Mouse (Mus musculus): ENCODE measurements around the gene Ciao2b. TPM values are rescaled to one million over a fixed set of nuclear protein-coding genes. Genes with fewer than 3 reads are reported as not detected.

The Ciao2b gene
- polyA plus RNA-seq, 1 experiment = 53.9 TPM

DNA sequence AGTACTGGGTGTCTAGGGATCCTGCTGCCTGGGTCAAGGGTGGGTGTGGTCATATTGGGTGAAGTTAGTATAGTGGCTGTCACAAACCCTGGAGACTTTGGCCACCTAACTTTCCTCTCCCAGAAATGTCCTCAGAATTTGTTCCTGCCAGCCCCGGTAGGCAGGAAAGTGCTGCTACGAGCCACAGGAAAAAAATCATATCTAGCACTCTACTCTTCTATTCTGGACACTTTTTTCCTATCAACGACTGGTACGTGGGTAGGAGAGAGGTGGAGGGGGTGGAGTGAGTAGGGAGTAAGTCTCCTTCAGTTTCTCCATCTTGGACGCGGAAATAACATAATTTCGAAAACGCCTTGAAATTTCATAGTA lies 11.7 kb downstream of the Ciao2b start:
- TF ChIP-seq POLR2A (IDR thresholded peaks at IDR 0.05; ENCODE audit: borderline replicate concordance, insufficient read depth, low read length) (no peak), CTCF (IDR thresholded peaks at IDR 0.05; ENCODE audit: borderline replicate concordance, insufficient read depth, low read depth, low read length) (no peak)
- DNase-seq = peak in 1 of 2 experiments; percentile 2
- Histone ChIP-seq H3K27ac (ENCODE audit: insufficient read depth, low read length) (no peak overlapping the region), H3K27me3 (ENCODE audit: control insufficient read depth, insufficient read depth, low read length) (no peaks in the 10 kb centered on the region; the same call in 1 of the 2 replicates), H3K4me1 (ENCODE audit: control insufficient read depth, insufficient read depth, low read length) (peaks cover 11% of the 10 kb centered on the region), H3K4me3 (replicated peaks; ENCODE audit: insufficient read depth, low read depth, low read length) (no peak overlapping the region)
- 44% methylated on average over 8 of the region's 8 CpGs for WGBS

GRCm38 (mm10) chr8:104629306-104630110 lies 12.3 kb downstream of the Ciao2b start:
- Histone ChIP-seq H3K27ac (ENCODE audit: insufficient read depth, low read length) (no peak overlapping the region), H3K4me3 (replicated peaks; ENCODE audit: insufficient read depth, low read depth, low read length) (no peak overlapping the region), H3K27me3 (ENCODE audit: control insufficient read depth, insufficient read depth, low read length) (no peaks in the 10 kb centered on the region; the same call in 1 of the 2 replicates), H3K4me1 (ENCODE audit: control insufficient read depth, insufficient read depth, low read length) (peaks cover 11% of the 10 kb centered on the region)
- DNase-seq = peak; percentile 23 to 33
- TF ChIP-seq CTCF (IDR thresholded peaks at IDR 0.05; ENCODE audit: borderline replicate concordance, insufficient read depth, low read depth, low read length) (no peak), POLR2A (IDR thresholded peaks at IDR 0.05; ENCODE audit: borderline replicate concordance, insufficient read depth, low read length) (no peak)
- 30% methylated on average over 22 of the region's 22 CpGs for WGBS

DNA sequence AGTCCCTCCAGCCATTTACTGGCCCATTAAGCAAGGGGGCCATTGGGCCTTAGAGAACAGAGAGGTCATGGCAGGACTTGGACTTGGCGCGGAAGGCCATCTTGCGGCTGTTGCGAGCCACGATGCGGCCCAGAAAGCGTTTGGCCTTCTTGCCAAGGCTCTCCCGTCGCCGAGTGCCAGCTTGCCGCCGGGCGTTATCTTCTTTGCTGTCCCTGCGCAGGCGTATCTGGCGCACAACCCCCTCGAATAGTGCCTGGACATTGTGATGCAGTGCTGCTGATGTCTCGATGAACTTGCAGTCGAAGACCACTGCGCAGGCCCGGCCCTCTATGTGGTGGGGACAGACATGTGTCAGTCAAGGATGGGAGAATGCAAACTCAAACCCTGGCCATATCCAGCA lies 13.4 kb downstream of the Ciao2b start:
- H3K27ac ChIP-seq (ENCODE audit: insufficient read depth, low read length) = no peak overlapping the region
- 78% methylated on average over 21 of the region's 21 CpGs for WGBS
- H3K4me1 ChIP-seq (ENCODE audit: control insufficient read depth, insufficient read depth, low read length) = peaks cover 11% of the 10 kb centered on the region
- H3K27me3 ChIP-seq (ENCODE audit: control insufficient read depth, insufficient read depth, low read length) = no peaks in the 10 kb centered on the region; the same call in 1 of the 2 replicates
- peak in 1 of 2 experiments; percentile 4 for DNase-seq
- H3K4me3 ChIP-seq (replicated peaks; ENCODE audit: insufficient read depth, low read depth, low read length) = no peak overlapping the region
- TF ChIP-seq CTCF (IDR thresholded peaks at IDR 0.05; ENCODE audit: borderline replicate concordance, insufficient read depth, low read depth, low read length) (no peak), POLR2A (IDR thresholded peaks at IDR 0.05; ENCODE audit: borderline replicate concordance, insufficient read depth, low read length) (no peak)

DNA sequence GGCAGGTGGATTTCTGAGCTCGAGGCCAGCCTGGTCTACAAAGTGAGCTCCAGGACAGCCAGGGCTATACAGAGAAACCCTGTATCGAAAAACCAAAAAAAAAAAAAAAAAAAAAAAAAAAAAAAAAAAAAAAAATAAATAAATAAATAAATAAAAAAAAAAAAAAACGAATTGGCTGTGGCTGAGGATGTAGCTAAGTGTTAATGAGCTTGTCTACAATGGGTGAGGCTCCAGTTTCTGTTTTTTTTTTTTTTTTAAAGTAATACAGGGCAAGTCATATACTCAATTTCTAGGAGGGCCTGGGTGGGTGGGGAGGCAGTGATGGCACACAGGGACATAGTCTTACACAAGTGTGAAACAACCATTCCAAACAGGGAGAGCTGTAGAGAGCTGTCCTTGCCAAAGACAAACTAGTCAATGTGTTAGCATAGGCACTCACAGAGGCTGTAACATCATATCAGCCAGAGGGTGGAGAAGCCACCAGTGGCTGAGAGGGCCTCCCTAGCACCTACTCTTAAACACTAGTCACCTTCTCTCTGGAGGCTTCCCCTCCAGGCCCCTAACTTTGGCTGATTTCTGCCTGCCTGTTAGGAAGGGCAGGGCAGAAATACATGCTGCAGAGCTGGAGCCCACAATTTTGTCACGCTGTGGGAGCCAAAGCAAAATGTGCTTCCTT lies 14.6 kb downstream of the Ciao2b start:
- 70% methylated on average over 4 of the region's 4 CpGs for WGBS
- H3K4me1 ChIP-seq (ENCODE audit: control insufficient read depth, insufficient read depth, low read length) = peaks cover 11% of the 10 kb centered on the region
- peak in 1 of 2 experiments; percentile 2 for DNase-seq
- H3K27me3 ChIP-seq (ENCODE audit: control insufficient read depth, insufficient read depth, low read length) = no peaks in the 10 kb centered on the region; the same call in 1 of the 2 replicates
- H3K27ac ChIP-seq (ENCODE audit: insufficient read depth, low read length) = no peak overlapping the region
- TF ChIP-seq POLR2A (IDR thresholded peaks at IDR 0.05; ENCODE audit: borderline replicate concordance, insufficient read depth, low read length) (no peak), CTCF (IDR thresholded peaks at IDR 0.05; ENCODE audit: borderline replicate concordance, insufficient read depth, low read depth, low read length) (no peak)
- H3K4me3 ChIP-seq (replicated peaks; ENCODE audit: insufficient read depth, low read depth, low read length) = no peak overlapping the region

- Histone ChIP-seq H3K27me3 (ENCODE audit: control insufficient read depth, insufficient read depth, low read length) (no peaks in the 10 kb centered on the region), H3K27ac (ENCODE audit: insufficient read depth, low read length) (no peak within 1 kb of the TSS), H3K4me1 (ENCODE audit: control insufficient read depth, insufficient read depth, low read length) (peaks cover 2% of the 10 kb centered on the region), H3K4me3 (replicated peaks; ENCODE audit: insufficient read depth, low read depth, low read length) (no peak within 1 kb of the TSS)
- no peak for TF ChIP-seq POLR2A (IDR thresholded peaks at IDR 0.05; ENCODE audit: borderline replicate concordance, insufficient read depth, low read length)
- no peak for TF ChIP-seq CTCF (IDR thresholded peaks at IDR 0.05; ENCODE audit: borderline replicate concordance, insufficient read depth, low read depth, low read length)
- WGBS = 75% methylated on average over 6 of the region's 6 CpGs
- DNase-seq = no peak
Measured at GRCm38 (mm10) chr8:104624161-104624560, 17.6 kb downstream of the Ciao2b start, which contains the start of gene Cdh16. TSS of gene Cdh16 (minus strand) at chr8:104624396.

DNA sequence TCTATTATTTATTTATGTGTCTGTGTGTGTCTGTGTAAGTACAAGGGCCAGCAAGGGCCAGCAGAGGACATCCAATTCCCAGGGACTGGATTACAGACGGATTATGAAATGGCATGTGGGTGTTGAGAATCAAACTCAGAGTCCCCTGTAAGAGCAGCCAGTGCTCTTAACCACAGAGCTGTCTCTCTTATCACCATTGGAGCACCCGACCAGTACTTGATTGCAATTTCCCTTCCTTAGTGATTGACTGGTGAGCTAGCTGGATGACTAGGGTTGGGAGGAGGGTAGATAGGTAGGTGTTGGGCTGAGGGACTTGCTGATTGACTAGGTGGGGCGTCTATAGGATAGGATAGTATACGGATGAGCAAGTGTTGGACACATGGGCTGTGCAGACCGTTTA lies 21.0 kb downstream of the Ciao2b start:
- no peak for DNase-seq
- 79% methylated on average over 5 of the region's 5 CpGs for WGBS
- Histone ChIP-seq H3K4me3 (replicated peaks; ENCODE audit: insufficient read depth, low read depth, low read length) (no peak overlapping the region), H3K4me1 (ENCODE audit: control insufficient read depth, insufficient read depth, low read length) (no peaks in the 10 kb centered on the region), H3K27ac (ENCODE audit: insufficient read depth, low read length) (no peak overlapping the region), H3K27me3 (ENCODE audit: control insufficient read depth, insufficient read depth, low read length) (no peaks in the 10 kb centered on the region)
- TF ChIP-seq POLR2A (IDR thresholded peaks at IDR 0.05; ENCODE audit: borderline replicate concordance, insufficient read depth, low read length) (no peak), CTCF (IDR thresholded peaks at IDR 0.05; ENCODE audit: borderline replicate concordance, insufficient read depth, low read depth, low read length) (no peak)

- H3K4me3 ChIP-seq (replicated peaks; ENCODE audit: insufficient read depth, low read depth, low read length) = no peak overlapping the region
- TF ChIP-seq CTCF (IDR thresholded peaks at IDR 0.05; ENCODE audit: borderline replicate concordance, insufficient read depth, low read depth, low read length) = no peak
- no peaks in the 10 kb centered on the region for H3K27me3 ChIP-seq (ENCODE audit: control insufficient read depth, insufficient read depth, low read length)
- H3K27ac ChIP-seq (ENCODE audit: insufficient read depth, low read length) = no peak overlapping the region
- WGBS = 57% methylated on average over 4 of the region's 4 CpGs
- peaks cover 5% of the 10 kb centered on the region; the same call in 1 of the 2 replicates for H3K4me1 ChIP-seq (ENCODE audit: control insufficient read depth, insufficient read depth, low read length)
- DNase-seq = no peak
Measured at GRCm38 (mm10) chr8:104613119-104613518, 28.6 kb downstream of the Ciao2b start.

Measured in cerebellum, adult 2 months (tissue).